In genomic region chr4:123261721-123262401, GRCm38 (mm10) we compare ENCODE assay signal across 8 mouse cellular contexts. TPM values are rescaled to one million over a fixed set of nuclear protein-coding genes. Genes with fewer than 3 reads are reported as not detected.
DNase-seq lines count a peak whose midpoint lies in the region; ATAC-seq and TF ChIP-seq lines count a peak whose summit lies in the region.

TSS of gene Pabpc4 (plus strand) at chr4:123262351.

- no peaks in the 10 kb centered on the region for H3K9me3 ChIP-seq in G1E (replicated peaks)
- no peaks in the 10 kb centered on the region for H3K9me3 ChIP-seq in forebrain, embryonic 11.5 days (ENCODE audit: control insufficient read depth, low read length)
- no peaks in the 10 kb centered on the region for H3K9me3 ChIP-seq in limb, embryonic 13.5 days

- 81% methylated on average over 5 of the region's 5 CpGs for WGBS in forebrain, embryonic 11.5 days
- WGBS in limb, embryonic 13.5 days, result 62% methylated on average over 5 of the region's 5 CpGs
- 76% methylated on average over 5 of the region's 5 CpGs for WGBS in olfactory bulb, adult 2 months

- no peak for ATAC-seq in CD4-positive, CD25-positive, alpha-beta regulatory T cell, adult 4 months
- no peak for ATAC-seq in G1E (ENCODE audit: extremely low read depth, insufficient number of reproducible peaks, low FRiP score, poor library complexity, severe bottlenecking)
- ATAC-seq in forebrain, embryonic 11.5 days (replicated peaks; ENCODE audit: low FRiP score), result no peak
- ATAC-seq in limb, embryonic 13.5 days (ENCODE audit: low FRiP score, low read depth), result no peak

- no peaks in the 10 kb centered on the region for H3K4me1 ChIP-seq in G1E (ENCODE audit: insufficient read depth, low read depth, low read length)
- no peaks in the 10 kb centered on the region for H3K4me1 ChIP-seq in forebrain, embryonic 11.5 days (replicated peaks; ENCODE audit: control insufficient read depth, insufficient read depth, low read length)
- peaks cover 18% of the 10 kb centered on the region for H3K4me1 ChIP-seq in limb, embryonic 13.5 days
- H3K4me1 ChIP-seq in olfactory bulb, adult 2 months (ENCODE audit: control insufficient read depth, insufficient read depth, low read length), result peaks cover 5% of the 10 kb centered on the region

- TF ChIP-seq POLR2A in olfactory bulb, adult 2 months (IDR thresholded peaks at IDR 0.05; ENCODE audit: insufficient read depth, low read depth, low read length), result no peak

- no peak within 1 kb of the TSS for H3K4me3 ChIP-seq in G1E (ENCODE audit: low read depth, low read length)
- no peak within 1 kb of the TSS for H3K4me3 ChIP-seq in forebrain, embryonic 11.5 days (ENCODE audit: low read depth, low read length)
- no peak within 1 kb of the TSS for H3K4me3 ChIP-seq in limb, embryonic 13.5 days
- no peak within 1 kb of the TSS for H3K4me3 ChIP-seq in olfactory bulb, adult 2 months (ENCODE audit: insufficient read depth, low read depth, low read length)

- TF ChIP-seq CTCF in G1E (IDR thresholded peaks at IDR 0.05; ENCODE audit: low read depth, low read length), result no peak
- no peak for TF ChIP-seq CTCF in olfactory bulb, adult 2 months (IDR thresholded peaks at IDR 0.05; ENCODE audit: insufficient read depth, low read depth, low read length)

- H3K27ac ChIP-seq in forebrain, embryonic 11.5 days (ENCODE audit: low read depth, low read length), result no peak within 1 kb of the TSS
- H3K27ac ChIP-seq in limb, embryonic 13.5 days, result no peak within 1 kb of the TSS
- H3K27ac ChIP-seq in olfactory bulb, adult 2 months (ENCODE audit: insufficient read depth, low read depth, low read length), result no peak within 1 kb of the TSS

- no peak for DNase-seq in G1E (ENCODE audit: low spot score)
- DNase-seq in forebrain, embryonic 11.5 days (ENCODE audit: low spot score), result no peak
- no peak for DNase-seq in heart, postnatal 4 days
- no peak for DNase-seq in cerebellum, postnatal 4 days (ENCODE audit: low spot score in 2 of 2)
- no peak for DNase-seq in right cerebral cortex, postnatal 14 days

- peaks cover 56% of the 10 kb centered on the region for H3K27me3 ChIP-seq in G1E (ENCODE audit: insufficient read depth, low read length)
- no peaks in the 10 kb centered on the region for H3K27me3 ChIP-seq in forebrain, embryonic 11.5 days (ENCODE audit: control insufficient read depth, insufficient read depth, low read length)
- no peaks in the 10 kb centered on the region for H3K27me3 ChIP-seq in limb, embryonic 13.5 days

- H3K36me3 ChIP-seq in G1E (replicated peaks), result no peaks in the 10 kb centered on the region
- no peaks in the 10 kb centered on the region for H3K36me3 ChIP-seq in forebrain, embryonic 11.5 days (ENCODE audit: control insufficient read depth, insufficient read depth, low read length)
- no peaks in the 10 kb centered on the region for H3K36me3 ChIP-seq in limb, embryonic 13.5 days

- H3K4me2 ChIP-seq in forebrain, embryonic 11.5 days (ENCODE audit: low read depth, low read length, severe bottlenecking), result no peak within 1 kb of the TSS
- H3K4me2 ChIP-seq in limb, embryonic 13.5 days (replicated peaks), result no peak within 1 kb of the TSS

- H3K9ac ChIP-seq in forebrain, embryonic 11.5 days (ENCODE audit: low read length), result no peak within 1 kb of the TSS
- H3K9ac ChIP-seq in limb, embryonic 13.5 days, result no peak within 1 kb of the TSS

RNA-seq across cellular contexts. Expression of gene Pabpc4, which starts in this region (rescaled TPM):
- 10 to 100 TPM; 10.3 to 17.7 TPM for polyA plus RNA-seq in CD4-positive, CD25-positive, alpha-beta regulatory T cell, adult 4 months (2017; shearing (Covaris generic))
- total RNA-seq in G1E (2014; fragmentation: Nextera tagmentation) (328 and 335 TPM in 2 replicates), G1E (2017) (103 and 112 TPM in 2 replicates)
- polyA plus RNA-seq in G1E (2012), result 1,118 and 1,562 TPM in 2 replicates
- polyA plus RNA-seq in forebrain, embryonic 11.5 days (2014; fragmentation: Nextera tagmentation; extraction: Ambion mirVana), result 46.6 and 47.0 TPM in 2 replicates
- total RNA-seq in heart, postnatal 4 days (2021), result 100 to 1,000 TPM; 246 to 255 TPM
- polyA plus RNA-seq in limb, embryonic 13.5 days (2015; fragmentation: Nextera tagmentation; extraction: Ambion mirVana), result 43.9 and 45.8 TPM in 2 replicates
- polyA plus RNA-seq in olfactory bulb, adult 2 months (2012; ENCODE audit: insufficient read depth, insufficient read length, low replicate concordance, missing spikeins), result not detected in 2 replicates

Comparison
In these comparisons a context has a peak if more than half of its experiments do, and no peak if none do; other contexts are left out.
1. RNA of gene Pabpc4 (polyA plus RNA-seq): 1,118 to 1,562 TPM in G1E; 46.6 to 47.0 TPM in forebrain, embryonic 11.5 days, 43.9 to 45.8 TPM in limb, embryonic 13.5 days, not detected in olfactory bulb, adult 2 months and 10.3 to 17.7 TPM in CD4-positive, CD25-positive, alpha-beta regulatory T cell, adult 4 months; every median in the first group is over 10 times any median in the second.